Mouse (Mus musculus): Measurements from ENCODE around the gene Fam133b.

DNA sequence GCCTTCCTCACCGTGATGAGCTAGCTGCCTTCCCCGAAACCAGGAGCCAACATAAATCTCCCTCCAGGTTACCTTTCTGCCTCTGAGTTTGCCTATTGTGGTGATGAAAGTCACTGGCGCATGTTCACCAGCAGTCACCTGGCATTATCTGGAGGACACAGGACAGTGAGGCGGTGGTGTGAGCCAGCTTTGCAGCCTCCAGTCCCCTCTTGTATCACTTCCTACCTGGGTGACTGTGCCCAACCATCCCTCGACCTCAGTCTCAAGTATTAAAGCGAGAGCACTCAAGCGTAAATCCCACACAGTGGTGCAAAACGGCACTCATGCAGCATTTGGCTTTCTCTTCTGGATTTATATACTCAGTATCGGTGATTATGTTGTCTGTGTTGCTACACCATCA, 49.7 kb upstream of the Fam133b start:
- TF ChIP-seq GATA1 (IDR thresholded peaks at IDR 0.05; ENCODE audit: borderline replicate concordance, low read length) (no peak), FLI1 (IDR thresholded peaks at IDR 0.05; ENCODE audit: low read length) (no peak)
